Mouse (Mus musculus): ENCODE data around the gene Zfp445.

Zfp445 gene

DNA sequence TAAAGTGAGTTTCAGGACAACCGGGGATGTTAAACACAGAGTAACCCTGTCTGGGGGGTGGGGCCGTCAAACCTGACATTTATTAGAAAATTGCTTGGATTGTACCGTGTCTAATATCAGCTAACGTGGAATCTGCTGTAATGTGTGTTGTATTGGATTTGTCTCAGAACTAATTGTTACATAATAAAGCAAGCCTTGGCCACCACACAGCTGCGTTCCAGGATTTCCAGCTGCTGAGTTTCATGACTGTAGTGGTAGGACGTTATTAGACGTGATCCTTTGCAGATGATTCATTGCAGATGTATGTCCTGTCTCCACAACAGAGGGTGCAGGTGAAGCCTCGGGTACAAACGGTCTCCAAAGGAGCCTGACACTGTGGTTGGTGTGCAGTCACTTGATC lies 29.7 kb downstream of the Zfp445 start:
- no peak for DNase-seq (ENCODE audit: low spot score)

DNA sequence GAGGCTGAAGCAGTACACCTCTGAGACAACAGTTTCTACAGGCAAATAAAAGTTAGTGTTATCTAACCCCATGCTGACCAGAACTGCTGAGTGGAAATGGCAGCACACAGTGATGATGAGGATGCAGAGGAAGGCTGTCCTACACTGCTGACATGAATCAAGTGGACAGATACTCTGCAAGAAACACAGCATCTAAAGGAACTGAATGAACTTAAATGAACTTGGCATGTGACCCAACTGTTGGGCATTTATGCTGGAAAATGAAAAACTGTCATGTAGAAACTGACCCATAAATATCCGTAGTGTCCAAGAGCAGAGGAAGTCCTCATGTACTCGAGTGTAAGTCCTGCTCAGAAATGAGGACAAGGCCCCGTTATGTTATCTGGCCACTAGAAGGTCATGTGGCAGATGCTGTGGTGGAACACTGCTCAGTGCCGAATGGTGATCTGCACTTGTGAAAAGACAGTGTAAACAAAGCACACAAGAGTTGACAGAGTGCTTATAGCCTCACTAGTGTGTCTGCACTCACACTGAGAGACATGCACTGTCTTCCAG lies 35.9 kb downstream of the Zfp445 start:
- no peak for DNase-seq (ENCODE audit: low spot score)

DNA sequence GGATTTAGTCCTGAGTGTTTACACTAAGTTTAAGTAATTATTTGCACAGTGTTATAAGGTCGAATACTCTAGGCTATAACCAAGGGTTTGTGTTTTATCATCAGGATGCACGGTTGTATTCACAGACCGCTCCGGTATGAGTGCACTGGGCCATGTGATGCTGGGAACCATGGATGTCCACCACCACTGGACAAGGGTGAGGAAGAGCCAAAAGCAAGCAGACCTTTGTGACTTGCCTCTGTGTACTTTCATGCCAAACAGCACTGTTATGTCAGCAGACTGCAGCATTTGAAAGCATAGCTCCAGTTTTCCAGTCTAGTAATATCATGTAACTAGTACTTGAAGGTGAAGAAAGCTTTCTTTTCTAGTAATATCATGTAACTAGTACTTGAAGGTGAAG lies 39.1 kb downstream of the Zfp445 start:
- DNase-seq (ENCODE audit: low spot score), result no peak

DNA sequence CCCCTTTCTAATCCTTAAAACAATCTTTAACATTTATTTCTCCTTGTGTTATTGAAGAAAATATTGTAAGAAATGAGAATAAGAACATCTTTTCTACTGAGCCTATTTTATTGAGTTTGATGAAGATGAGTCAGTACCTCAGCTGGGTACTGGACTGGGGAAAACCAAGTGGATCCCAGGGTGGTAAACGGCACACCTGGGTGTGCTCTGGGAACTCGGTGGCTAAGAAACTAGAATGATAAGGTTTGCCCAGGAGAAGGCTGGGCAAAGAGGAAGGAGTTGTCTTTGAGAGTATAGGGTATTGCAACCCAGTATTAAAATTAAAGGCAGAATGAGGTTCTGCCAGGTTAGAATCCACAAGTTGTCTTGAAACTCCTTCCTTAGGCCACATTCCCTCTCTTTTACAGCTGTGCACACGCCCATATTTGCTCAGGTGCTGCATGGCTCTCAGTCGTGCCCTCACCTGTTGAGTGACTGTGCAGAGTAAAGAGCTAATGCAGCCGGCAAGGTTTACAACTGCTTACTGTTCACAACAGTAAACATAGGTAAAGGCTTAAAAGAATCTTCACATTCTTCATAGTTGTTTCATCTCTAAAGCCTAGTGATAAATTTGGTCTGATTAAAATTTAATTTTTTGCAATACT lies 42.3 kb downstream of the Zfp445 start:
- no peak for DNase-seq (ENCODE audit: low spot score)

DNA sequence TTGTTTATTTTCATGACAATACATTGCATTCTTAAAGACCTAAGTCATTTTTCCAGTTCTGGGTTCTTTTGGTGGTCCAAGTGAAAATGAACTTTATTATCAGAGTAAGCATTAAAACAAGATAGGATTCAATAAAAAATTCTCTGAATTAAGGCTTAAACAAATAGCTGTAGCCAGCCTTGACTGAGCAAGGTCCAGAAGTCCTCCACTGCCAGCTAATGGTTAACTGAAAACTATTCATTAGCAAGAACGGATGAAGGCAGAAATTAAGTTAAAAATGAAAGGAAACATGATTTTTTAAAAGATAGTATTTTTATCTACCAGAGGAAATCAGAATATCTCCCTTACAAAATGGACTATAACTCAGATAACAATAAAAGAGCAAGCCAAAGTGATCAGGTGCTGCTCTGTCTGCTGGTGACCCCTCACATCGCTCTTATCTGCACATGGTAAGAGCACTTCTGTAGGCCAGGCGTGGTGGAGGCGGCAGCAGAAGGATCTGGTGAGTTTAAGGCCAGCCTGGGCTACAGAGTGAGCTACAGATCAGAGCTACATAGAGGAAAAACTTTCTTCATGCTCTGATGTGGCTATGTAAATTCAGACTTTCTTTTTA lies 50.5 kb downstream of the Zfp445 start:
- DNase-seq (ENCODE audit: low spot score), result no peak

DNA sequence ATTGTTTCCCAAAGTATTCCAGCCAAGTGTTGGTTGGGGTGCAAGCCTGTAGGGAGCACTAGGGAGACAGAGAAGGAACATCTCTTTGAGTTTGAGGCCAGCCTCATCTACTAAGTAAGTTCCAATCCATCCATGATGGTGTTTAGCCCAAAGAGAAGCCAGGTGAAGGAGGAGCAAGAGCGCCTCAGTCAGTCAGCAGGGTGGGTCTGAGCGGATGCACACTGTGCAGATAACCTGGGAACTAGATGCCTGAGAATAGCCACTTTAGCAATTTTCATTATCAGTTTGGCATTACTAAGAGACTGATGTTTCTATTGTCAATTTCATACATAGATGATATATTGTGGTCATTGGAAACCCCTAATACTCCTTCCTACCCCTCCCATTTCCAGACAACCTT lies 51.0 kb downstream of the Zfp445 start:
- no peak for DNase-seq (ENCODE audit: low spot score)

DNA sequence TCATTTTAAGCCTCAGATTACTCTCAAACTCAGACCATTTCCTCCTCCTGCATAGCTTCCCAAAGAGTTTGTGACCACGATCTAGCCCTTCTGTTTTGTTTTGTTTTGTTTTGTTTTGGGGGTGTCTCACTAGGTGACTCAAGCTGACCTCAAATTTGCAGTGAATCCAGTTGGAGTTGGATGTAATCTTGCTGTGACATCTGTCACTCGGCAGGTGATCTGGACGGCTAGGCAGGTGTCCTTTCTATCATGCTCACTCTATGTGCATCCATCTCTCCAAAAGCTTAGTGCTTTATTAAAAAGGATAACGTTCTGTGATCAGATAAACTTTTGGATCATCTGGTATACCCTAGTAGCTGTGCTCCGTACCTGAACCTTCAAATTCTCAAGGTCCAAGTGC lies 53.4 kb downstream of the Zfp445 start:
- no peak for DNase-seq (ENCODE audit: low spot score)

DNA sequence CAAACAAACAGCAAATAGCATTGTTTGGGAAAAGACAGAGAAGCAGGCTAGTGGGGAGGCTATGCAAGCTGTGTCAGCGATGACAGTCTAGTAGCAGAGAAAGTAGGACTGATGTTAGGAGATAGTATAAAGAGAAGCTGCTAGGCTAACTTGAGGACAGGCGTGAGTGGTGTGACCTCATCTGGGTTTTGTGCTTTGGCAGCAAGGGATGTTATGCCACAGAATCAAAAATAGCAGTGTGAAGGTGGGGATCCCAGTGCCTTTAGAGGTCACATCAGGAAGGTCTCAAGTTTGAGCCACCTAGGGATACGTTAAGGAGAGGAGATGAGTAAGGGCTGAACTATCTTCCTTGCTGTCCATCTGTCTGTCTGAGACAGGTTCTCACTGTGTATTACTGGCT lies 55.6 kb downstream of the Zfp445 start:
- no peak for DNase-seq (ENCODE audit: low spot score)

DNA sequence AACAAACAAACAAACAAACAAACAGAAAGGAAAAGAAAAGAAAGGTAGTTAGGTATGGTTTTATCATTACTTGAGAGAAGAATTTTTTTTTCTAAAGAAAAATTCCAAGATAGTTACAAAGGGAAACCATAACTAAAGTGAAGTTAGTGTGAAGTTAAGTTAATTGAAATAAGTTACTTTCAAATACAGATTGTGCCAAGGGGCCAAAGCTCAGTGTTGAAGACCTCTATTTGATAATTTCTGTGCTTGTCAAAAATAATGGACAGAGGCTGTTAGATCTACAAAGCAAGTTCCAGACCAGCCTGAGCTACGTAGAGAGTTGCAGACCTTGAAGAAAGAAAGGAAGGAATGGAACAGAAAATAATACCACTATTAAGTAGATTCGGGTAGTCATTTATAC lies 58.6 kb downstream of the Zfp445 start:
- no peak for DNase-seq (ENCODE audit: low spot score)

DNA sequence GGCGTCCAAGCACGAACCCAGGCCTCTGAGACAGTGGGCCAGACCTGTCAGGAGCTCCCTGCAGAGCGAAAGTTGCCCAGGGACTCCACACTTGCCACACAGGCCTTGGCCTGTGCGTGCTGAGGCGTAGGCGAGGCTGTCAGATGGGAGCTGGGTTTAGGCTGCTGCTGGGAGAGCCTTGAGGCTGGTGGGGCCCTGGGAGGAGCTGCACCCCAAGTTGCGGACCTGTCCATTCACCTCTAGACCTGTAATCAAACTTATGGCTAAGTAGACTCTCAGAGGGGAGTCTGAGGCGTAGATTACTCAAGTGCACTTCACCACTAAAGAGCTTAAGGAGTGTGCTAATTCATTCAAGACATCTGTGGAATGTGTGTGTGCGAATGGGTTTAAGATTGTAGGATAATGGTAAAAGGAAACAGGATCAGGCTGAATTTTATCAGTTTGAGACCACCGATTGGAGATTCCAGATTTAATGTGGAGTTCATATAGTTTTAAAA lies 59.9 kb downstream of the Zfp445 start:
- no peak for DNase-seq (ENCODE audit: low spot score)

DNA sequence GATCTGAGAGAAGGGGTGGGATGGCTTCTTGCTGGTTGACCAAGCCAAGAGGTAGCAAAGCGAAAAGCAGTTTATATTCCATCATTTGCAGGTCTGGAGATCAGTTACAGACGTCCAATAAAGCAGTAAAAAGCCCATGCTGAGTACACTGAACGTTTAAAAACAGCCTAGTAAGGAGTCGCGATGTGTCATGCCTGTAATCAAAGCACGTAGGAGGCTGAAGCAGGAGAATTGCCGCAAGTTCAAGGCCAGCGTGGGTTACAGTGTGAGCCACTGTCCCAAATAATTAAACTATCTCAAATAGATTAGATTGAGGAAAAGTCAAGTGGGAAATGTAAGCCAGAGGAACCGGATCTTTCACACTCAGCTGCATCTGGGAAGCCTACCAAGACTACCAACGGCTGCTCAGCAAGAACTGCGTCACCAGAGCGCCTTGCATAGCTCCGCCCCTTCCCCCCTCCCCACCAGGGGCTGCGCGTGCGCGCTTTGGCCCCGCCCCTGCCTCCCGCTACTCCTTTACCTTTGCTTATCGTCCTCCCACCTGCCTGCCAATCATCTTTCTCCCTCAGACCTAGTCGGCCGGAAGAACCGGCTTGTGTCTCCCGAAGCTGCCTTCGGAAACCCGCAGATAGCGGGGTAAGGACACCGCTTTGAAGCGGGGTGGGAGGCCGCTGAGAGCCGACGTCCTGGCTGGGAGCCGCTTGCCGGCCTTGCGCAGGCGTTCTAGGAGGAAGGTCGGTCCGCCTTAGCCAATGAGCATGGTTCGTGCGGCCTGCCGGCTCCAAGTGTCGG lies 60.6 kb downstream of the Zfp445 start, which contains the start of gene Tcaim:
Gene Tcaim (plus strand): TSS at position 487 of the 792 bp plus-strand sequence.
- peak; percentile 85 for DNase-seq (ENCODE audit: low spot score)
